Mouse (Mus musculus) inflammation-experienced regulatory T-cells, adult 6 months (primary cell): Measurements from ENCODE around the gene Slc29a1. TPM values are rescaled to one million over a fixed set of nuclear protein-coding genes. Genes with fewer than 3 reads are reported as not detected.
"Not testable (repeated sequence)": the region's sequence is repeated elsewhere in the genome, so short reads cannot be mapped to it uniquely, and the experiment has no call there.

Experiments used
- ATAC-seq: one replicate; pipeline ENCODE4 v1.8.0; 2017
- polyA plus RNA-seq, 3 experiments: library from polyadenylated mRNA; unstranded; fragments of 100-300 nt; shearing (Covaris generic); gene quantifications; one replicate each; pipeline ENCODE4 v1.2.1; 2017

Gene Slc29a1
- 100 to 1,000 TPM in 2 of 3 experiments, 10 to 100 TPM in 1; 72.2 to 131 (median 109) TPM for polyA plus RNA-seq

GRCm38 (mm10) chr17:45599446-45600242 is at the start of gene Slc29a1:
Slc29a1 (minus strand) TSS chr17:45599606.
- ATAC-seq = no peak

GRCm38 (mm10) chr17:45644185-45644584 is 44.8 kb upstream of the Slc29a1 start:
- no peak for ATAC-seq

GRCm38 (mm10) chr17:45642701-45643100 is 43.3 kb upstream of the Slc29a1 start:
- ATAC-seq = no peak

GRCm38 (mm10) chr17:45641981-45642380 is 42.6 kb upstream of the Slc29a1 start:
- ATAC-seq = no peak

- no peak for ATAC-seq
Observed at GRCm38 (mm10) chr17:45638596-45639295, 39.3 kb upstream of the Slc29a1 start.

- ATAC-seq = no peak
Observed at GRCm38 (mm10) chr17:45634033-45634432, 34.6 kb upstream of the Slc29a1 start.

- ATAC-seq = peak; percentile 88
Observed at GRCm38 (mm10) chr17:45631940-45632339, 32.5 kb upstream of the Slc29a1 start.

- no peak for ATAC-seq
Observed at GRCm38 (mm10) chr17:45630992-45631391, 31.6 kb upstream of the Slc29a1 start.

GRCm38 (mm10) chr17:45629861-45630694 is 30.7 kb upstream of the Slc29a1 start:
- no peak for ATAC-seq

GRCm38 (mm10) chr17:45628885-45629855 is 29.8 kb upstream of the Slc29a1 start:
- no peak for ATAC-seq

- no peak for ATAC-seq
Observed at GRCm38 (mm10) chr17:45628160-45628559, 28.8 kb upstream of the Slc29a1 start.

GRCm38 (mm10) chr17:45626577-45627134 is 27.2 kb upstream of the Slc29a1 start:
- peak; percentile 95 for ATAC-seq

GRCm38 (mm10) chr17:45623425-45623824 is 24.0 kb upstream of the Slc29a1 start:
- ATAC-seq = not testable (repeated sequence)

GRCm38 (mm10) chr17:45619386-45620256 is 20.2 kb upstream of the Slc29a1 start:
- peak; percentile 62 for ATAC-seq

GRCm38 (mm10) chr17:45618941-45619385 is 19.6 kb upstream of the Slc29a1 start:
- ATAC-seq = peak; percentile 12

- no peak for ATAC-seq
Observed at GRCm38 (mm10) chr17:45617655-45618054, 18.2 kb upstream of the Slc29a1 start.

GRCm38 (mm10) chr17:45616679-45617078 is 17.3 kb upstream of the Slc29a1 start:
- ATAC-seq = no peak

- no peak for ATAC-seq
Observed at GRCm38 (mm10) chr17:45616046-45616650, 16.7 kb upstream of the Slc29a1 start.

GRCm38 (mm10) chr17:45612921-45613320 is 13.5 kb upstream of the Slc29a1 start:
- no peak for ATAC-seq

- no peak for ATAC-seq
Observed at GRCm38 (mm10) chr17:45612008-45612407, 12.6 kb upstream of the Slc29a1 start.
